Mouse (Mus musculus): Measurements from ENCODE around the gene Sgk1.
A peak's percentile ranks its signal among the peaks of the same experiment; 100 is the strongest.
"Not testable (repeated sequence)": the region's sequence is repeated elsewhere in the genome, so short reads cannot be mapped to it uniquely, and the experiment has no call there.

Sgk1 gene

DNA sequence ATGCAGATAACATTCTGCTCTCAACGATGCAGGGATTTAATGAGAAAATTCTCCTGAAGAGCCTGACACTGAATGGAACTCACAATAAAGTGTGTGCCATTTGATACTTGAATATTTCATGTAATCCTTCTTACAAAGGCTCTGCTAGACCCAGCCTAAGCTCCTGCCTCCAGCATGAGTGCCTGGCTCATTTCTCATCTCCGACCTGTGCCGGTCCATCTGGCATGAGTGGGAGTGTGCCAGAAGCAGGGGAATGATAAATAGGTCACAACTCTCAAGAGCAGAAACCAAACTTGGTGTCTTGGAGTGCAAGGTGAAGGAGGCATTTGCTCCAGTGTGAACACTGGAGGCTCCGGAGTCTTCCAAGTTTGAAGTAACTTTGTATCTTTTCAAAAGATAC is 13.4 kb upstream of the Sgk1 start:
- DNase-seq: no peak

DNA sequence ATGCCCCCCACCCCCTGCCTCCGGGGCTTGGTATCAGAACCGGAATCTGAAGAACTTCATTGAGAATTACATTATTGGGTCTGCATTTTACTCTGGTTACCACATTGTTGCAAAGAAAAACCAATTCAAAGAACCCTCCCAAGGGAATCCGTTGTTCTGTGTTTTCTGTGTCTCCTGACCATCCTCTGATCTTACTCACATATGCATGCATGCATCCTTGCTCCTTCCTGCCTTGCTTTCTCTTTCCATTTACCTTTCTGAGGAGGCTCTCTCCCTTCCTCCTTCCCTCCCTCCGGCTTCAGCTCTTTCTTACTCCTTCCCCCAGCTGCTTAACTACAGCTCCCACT is 174 bp upstream of the Sgk1 start:
- DNase-seq: no peak

DNA sequence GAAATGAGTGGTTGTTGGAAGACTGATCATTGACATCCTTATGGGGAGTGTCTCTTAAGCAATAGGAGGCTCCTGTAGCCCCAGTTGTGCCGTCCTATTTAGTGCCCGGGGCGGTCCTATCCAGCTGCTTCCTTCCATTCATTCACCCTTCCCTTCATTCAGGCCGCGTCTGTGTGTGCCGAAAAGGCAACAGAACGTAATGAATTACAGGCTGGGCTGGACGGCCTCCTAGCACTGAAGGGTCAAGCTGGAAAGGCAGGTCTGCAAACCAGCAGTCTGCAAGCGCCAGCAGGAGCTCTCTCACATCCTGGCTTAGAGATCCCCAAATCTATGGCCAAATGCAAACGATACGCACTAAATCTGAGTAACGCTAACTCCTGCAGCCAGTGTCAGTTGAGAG is 1.6 kb downstream of the Sgk1 start:
- no peak for DNase-seq

DNA sequence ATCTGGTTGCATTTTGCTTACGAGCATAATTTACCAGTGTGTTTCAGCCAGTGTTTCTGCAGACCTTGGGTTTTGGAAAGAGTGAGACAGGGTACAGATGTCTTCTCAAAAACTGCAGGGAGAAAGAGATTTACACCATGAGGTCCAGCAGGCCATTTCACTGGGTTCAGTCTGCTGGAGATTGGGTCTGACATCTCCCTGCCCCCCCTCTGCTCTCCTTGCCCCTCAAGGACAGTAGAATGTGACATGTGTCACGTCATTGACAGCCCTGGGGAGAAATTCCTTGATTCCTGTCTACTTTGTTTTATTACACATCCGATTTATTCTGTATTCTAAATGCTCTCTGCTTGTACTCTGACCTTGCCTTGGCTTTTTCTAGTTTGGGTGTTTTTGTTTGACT is 2.5 kb downstream of the Sgk1 start:
- DNase-seq: no peak

DNA sequence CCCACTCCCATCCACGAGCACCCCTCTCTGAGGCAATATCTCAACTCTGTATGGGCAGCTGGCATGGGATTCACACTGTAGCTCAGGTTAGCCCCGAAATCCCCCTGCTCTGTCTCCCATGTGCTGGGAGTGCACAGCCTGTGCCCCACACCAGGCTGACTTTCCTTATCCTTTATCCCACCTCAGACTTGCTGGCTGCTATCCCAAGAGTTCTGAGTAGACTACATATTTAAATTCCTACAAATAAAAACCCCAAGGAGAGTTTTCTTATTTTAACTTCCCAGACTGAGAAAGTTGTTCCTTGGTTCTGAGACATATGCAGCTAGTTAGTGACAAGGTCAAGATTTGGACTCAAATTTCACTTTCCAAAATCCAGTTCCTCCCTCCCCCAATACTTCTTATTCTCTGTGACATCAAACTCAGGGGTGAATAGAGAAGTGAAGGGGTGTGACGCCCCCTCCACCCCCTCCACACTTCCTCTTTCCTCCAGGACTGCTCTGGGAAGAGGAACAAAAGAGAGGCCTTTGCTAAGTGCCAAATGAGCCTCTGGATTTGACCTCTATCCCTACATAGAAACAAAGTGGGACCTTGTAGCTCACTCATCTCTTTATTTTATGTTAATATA is 7.3 kb downstream of the Sgk1 start:
- peak in 1 of 2 experiments; percentile 31 for DNase-seq

DNA sequence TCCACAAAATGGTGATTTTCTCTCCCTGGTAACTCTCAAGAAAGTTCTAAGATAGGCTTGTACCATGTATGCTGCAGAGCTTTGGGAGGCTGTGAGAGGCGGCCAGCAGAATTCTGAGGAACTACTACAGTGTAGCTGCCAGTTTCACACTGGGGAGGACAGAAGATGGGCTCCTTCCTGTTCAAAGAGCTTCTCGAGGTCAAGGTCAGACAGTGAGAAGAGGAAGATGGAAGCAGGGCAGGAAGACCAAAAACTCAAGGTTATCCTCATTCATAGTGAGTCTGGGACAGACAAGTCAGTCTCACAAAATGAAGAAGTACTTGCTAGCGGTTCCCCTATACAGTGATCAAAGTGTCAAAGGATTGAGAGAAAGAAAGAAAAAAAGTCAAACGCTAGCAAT is 8.3 kb downstream of the Sgk1 start:
- no peak for DNase-seq

DNA sequence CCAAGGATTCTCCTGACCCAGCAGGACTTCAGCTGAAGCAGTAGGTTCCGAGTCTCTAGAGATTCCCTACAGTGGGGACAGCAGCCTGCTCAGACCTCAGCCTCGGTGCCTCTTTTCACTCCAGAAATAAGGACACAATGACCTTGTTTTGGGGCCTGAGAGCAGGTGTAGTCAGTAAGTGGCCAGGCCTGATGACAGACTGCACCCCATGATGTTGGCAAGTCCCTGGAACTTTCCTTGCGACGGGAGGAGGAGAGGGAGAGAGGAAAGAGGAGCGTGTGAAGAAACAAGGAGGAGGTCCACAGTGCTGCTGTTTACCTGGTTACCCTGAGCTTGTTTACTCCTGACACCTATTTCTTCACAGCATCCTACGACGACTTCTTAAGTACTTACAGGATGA is 9.5 kb downstream of the Sgk1 start:
- DNase-seq: no peak

DNA sequence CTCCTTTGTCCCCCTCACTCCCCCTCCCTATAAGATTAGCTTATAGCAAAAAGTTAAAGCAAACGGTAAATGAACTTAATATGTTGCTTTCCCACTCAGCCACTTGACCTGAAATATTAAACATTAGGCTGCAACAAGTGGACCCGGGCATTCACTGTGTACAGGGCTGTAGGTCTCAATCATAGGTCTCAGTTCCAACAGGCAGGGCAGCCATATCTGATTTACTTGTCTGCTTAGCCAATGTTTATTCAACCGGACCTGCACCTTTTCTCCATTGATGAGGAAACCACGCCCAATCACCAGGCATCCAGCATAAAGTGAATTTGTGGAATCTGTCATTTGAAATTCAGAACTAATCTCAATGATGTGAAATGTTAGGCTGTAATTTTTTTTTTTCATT is 10.1 kb downstream of the Sgk1 start:
- no peak for DNase-seq

DNA sequence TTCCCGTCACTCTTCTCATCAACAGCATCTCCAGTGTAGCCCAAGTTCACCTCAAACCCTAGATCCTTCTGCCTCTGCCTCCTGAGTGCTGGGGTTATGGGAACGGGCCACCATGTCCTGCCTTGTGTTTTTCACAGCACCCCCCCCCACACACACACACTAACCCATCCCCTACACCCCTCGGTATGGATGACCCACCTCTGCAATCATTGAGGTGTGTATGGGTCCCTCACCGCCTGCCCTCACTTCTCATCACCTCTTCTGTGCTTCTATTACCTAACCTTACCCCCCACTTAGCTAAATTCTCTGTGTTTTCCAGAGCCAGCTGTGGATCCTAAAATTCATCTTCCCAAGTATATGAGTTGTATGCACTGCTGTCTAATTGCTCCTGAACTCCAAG is 16.4 kb downstream of the Sgk1 start:
- DNase-seq: no peak

DNA sequence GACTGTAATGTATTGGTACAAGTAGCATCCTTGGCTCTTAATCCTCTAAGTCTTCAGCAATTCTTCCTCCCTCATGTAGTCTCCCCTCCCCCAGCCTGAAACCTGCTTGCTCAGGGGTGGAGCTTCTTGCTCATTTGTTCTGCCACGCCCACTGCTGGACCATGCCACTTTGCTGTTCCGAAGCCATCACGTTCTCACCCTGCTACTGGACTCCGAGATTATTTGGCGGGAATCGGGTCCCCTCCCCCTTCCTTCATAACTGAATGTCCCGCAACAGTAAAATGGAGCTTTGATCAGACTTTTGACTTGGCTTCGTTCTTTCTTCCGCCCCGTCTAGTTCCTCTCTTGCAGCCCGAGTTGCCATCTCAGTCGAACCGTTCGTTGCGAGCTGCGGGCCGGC is 16.9 kb downstream of the Sgk1 start:
- not testable (repeated sequence) for DNase-seq

DNA sequence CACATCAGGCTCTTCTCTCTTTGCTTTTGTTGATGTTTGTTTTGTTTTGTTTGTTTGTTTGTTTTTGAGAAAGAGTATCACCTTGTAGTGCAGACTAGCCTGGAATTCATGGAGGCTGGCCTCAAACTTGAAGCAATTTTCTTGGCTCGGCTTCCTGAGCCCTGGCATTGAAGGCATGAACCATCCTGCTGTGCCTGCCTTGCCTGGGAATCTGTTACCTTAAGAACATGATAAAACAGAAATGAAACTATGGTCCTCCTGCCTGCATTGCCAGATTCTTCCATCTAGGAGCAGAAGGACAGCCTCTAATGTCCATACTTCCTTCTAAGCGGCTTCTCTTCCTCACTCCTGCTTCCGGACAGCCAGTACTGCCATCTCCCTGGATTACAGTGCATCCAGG is 17.4 kb downstream of the Sgk1 start:
- no peak for DNase-seq

DNA sequence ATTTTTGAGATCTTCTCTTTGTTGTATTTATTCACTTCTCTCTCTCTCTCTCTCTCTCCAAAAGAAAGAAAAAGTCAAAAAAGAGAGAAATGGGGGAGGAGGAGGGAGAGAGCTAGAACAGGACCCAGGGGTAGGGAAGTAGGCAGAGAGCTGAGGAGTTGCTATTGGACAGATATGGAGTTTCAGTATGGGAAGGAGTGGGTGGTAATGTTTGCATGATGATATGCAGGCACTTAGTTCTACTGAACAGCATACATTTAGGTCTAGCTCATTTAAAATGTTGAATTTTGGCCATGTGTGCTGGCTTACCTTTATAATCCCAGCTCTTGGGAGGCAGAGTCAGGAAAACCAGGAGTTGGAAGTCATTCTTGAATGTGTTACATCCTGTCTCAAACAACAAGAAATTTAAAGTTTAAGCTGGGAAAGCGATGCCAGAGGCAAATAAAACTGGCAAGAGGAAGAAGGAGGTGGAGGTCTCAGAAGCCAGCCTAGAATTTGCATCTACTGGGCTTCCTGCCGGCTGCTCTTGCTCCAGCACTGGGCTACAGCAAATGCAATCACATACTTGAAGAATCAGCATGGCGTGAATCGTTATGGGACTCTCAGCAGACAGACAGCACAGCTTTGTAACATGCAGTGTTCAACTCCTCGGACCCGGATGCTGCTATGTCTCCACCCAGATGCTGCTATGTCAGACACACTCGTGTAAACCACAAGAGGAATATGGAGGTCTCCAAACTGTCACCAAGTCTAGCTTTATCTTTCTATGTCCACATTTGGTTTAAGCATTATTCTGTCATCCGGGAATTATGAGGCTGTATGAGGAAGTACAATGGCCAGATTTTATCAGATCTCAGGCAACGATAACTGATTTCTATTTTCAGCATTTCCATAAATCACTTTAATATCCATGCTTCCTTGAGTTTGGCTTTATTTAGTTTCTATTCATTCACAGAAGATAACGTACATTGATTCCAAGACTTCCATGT is 20.5 kb downstream of the Sgk1 start:
- DNase-seq: peak; percentile 14 to 16

DNA sequence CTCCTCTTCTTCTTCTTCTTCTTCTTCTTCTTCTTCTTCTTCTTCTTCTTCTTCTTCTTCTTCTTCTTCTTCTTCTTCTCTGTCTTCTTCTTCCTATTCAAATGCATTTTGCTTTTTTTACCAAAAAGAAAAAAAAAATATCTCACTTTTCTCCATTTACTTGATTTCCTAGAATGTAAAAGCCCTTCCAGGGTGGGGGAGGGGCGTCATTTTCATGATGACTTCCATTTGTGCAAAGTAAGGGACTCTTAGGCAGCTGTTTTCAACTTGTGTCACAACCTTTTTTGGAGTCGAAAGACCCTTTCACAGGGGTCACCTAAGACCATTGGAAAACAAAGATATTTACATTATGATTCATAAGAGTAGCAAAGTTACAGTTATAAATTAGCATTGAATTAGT is 22.2 kb downstream of the Sgk1 start:
- DNase-seq: no peak

DNA sequence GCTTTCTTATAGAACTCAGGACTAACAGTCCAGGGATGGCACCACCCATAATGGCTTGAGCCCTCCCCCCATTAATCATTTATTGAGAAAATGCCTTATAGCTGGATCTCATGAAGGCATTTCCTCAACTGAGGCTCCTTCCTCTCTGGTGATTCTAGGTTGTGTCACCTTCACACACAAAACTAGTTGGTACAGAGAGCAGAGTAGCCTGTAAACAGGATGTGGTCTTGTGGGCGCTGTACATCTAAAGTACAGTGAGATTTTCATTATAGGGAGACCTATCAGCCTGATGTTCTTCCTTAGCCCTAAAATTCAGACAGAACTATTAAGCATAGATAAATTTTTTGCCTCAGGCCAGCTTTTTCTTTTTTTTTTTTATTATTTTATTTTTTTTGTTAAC is 23.6 kb downstream of the Sgk1 start:
- peak; percentile 61 to 69 for DNase-seq

DNA sequence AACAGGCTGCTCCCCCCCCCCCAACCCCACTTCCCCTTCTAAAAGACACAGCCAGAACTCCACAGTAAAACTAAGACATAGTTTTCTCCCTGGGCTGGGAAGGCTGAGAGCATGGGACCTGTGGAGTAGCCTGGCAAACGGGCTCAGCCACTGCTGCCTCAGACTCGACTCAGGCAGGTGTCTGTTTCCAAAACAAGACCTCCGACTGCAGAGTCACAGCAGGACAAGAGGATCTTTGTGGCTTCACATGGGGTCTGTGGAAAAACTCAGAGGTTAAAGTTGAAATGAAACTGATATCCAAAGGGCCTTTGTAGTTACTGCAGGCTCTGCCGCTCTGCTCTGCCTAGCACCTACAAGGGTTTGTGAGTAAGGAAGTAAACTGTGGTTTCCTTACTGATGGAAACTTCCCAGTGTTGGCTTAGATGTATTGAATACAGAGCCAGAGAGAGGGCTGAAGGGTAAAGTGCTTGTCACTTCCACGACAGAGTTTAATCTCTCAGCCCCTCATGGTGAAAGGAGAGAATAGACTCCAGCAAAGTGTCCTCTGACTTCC is 25.0 kb downstream of the Sgk1 start:
- peak; percentile 20 to 28 for DNase-seq

DNA sequence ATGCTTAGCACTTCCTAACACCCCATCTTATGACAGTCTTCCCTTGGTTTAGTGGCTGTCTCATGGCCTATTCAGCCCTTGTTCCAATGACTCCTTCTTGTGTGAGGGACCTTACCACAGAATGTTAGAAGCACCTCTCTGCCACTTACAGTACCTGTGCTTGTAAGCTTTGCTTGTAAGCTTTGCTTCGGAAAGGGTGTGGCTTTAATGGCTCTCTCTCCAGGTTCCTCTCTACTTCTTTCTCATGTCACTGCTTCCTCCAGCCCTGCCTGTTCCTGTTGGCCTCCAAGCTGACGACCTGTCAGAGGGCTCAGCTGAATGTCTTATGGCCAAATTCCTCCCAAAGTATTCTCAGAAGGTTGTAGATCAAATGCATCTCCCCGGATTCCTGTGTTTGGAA is 25.8 kb downstream of the Sgk1 start:
- DNase-seq: peak; percentile 15 to 30

DNA sequence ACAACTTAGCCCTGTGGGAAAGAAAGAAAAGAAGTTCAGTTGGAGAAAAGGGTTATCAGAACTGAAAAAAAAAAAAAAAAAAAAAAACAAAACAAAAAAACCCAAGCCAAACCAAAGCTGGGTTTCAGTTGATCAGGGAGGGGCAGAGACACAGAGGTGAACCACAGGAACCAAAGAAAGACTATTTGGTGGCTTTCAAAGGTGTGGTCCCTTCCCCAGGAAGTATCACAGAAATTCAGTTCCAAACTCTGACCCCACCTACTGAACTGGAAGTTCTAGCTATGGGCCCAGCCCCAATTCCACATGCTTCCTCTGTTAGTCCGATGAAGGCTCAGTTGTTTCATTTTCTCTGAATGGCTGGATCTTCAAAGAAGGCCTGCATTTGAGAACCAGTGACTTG is 26.7 kb downstream of the Sgk1 start:
- DNase-seq: no peak

DNA sequence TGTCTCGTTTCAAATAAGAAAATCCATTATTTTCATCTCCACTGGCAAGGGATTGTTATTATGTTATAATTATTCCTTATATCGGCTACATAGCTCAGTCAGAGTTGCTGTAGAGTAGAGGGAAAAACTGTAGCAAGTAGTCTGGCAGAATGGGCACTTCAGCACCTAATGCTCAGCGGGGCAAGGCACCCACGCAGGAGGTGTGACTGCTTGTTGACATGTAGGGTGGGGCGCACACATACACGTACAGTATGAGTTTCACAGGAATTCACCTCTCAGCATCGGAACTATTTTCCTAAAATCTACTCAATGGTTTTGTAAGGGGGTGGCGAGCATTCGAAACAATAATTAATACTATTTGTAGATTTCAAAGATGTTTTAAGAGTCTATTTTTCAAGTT is 28.4 kb downstream of the Sgk1 start:
- no peak for DNase-seq

DNA sequence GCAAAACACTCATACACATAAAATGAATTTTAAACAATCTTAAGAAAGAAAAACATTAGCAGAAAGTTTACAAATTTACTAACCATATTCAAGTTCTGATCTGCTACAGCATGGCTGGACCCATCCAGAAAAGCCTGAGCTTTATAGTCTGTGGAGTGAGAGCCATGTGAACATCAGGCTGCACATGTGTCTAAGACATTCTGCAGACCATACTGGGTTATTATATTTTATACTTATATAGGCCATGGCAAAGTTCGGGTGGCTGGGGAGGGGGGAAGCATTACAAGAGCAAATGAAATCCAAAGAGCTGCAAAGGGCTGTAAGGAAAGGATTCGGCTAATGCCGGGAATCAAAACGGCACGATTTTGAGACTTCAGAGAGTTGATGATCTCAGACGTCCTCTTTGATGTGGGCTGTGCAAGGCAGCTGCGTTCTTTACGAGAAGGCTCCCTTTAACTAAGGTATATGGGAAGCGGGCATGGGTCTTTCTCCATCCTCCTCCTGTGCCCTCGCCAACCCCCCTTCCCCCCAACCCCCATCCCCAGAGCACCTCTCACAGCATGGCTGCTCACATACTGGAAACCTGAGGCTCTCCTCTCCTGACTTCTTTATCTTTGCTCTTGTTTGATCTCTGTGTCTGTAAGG is 29.4 kb downstream of the Sgk1 start:
- no peak for DNase-seq

DNA sequence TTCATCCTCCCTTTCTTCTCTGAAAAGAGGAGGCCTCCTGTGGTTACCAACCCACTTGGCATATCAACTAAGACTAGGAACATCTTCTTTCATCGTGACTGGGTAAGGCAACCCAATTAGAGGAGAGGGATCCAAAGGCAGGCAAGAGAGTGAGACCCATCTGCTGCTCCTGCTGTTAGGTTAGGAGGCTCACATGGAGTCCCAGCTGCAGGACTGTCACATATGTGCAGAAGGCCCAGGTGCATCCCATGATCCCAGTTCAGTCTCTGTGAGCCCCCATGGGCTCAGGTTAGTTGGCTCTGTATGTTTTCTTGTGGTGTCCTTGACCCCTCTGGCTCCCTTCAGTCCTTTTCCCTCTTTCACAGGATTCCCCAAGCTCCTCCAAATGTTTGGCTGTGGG is 32.8 kb downstream of the Sgk1 start:
- DNase-seq: no peak

DNA sequence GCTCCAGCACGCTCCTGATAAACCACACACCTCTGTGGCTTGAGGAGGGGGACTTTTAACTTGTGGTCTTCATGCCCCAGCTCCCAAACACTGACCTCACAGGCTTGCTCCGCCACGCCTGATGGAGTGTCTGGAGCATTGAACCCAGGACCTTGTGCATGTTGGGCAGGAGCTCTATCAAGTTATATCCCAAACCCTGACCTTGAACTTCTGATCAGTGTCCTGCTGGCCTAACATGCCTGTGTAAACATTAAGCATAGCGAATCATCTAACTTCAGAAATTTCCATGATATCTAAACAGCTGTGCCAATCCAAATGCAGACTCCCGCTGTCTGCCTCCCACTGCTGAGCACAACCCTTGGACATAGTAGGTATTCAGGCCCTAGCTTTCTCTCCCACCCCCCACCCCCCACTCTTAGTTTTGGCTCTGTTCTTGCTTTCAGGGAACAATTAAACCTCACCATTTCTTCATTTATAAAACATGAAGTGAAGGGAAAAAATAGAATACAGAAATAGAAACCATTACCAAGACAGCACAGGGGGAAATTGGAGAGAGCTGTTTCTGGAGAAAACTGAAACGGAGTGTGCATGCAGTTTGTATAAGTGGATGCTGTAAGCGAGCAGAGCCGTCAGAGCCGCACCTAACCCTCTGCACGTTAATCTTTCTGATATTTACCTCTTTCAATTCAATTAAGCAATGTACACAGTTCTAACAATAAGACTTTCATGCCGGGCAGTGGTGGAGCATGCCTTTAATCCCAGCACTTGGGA is 34.5 kb downstream of the Sgk1 start:
- DNase-seq: no peak

DNA sequence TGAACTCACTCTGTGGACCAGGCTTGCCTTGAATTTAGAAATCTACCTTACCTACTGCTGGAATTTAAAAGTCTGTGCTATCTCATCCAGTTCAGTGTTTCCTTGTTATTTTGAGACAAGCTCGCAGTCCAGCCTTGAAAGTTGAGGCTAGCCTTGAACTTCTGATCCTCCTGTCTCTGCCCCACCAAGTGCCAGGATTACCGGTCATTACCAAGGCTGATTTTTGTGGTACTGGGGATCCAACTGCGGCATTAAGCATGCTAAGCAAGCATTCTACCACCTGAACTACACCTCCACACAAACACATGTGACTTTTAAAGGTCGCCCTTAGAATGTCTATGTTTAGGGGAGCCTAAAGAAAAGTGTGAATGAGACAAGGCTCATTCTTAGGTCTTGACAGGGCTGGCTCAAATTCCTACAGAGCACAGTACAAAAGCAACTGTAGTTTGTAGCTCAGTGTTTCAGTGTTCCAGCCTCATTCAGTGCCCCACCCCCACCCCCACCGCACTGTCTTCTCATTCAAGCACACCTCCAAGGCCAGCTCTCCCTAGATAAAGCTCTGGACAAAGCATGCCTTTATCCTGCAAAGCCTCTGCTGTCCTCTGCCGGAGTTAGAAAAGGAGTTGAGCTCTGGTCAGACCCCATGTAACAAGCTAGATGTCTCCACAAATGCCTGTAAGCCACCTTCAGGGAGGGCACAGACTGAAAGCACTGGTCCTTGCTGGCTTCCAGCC is 36.2 kb downstream of the Sgk1 start:
- no peak for DNase-seq

Measured in B cell, adult 2 months (primary cell).